Mouse (Mus musculus) erythroblast, embryonic 14.5 days (primary cell): ENCODE results near the gene Itga7. TPM values are rescaled to one million over a fixed set of nuclear protein-coding genes. Genes with fewer than 3 reads are reported as not detected.

Experiments
- H3K27me3 ChIP-seq: 2 replicates; pipeline ENCODE4 v1.6.1; 2012; ENCODE audit warnings: inconsistent platforms; ENCODE audit not compliant: control insufficient read depth
- H3K36me3 ChIP-seq: 2 replicates; pipeline ENCODE4 v1.6.1; 2012; ENCODE audit warnings: mild to moderate bottlenecking, inconsistent platforms; ENCODE audit not compliant: control insufficient read depth
- H3K4me1 ChIP-seq: 2 replicates; pipeline ENCODE4 v1.6.1; 2012; ENCODE audit warnings: inconsistent platforms; ENCODE audit not compliant: control insufficient read depth
- H3K4me3 ChIP-seq: replicated peaks from 2 replicates; pipeline ENCODE3; 2012; ENCODE audit warnings: moderate library complexity, mild to moderate bottlenecking, inconsistent platforms
- H3K9me3 ChIP-seq: 2 replicates; pipeline ENCODE4 v1.6.1; 2012; ENCODE audit warnings: low read length, inconsistent platforms, mixed read lengths; ENCODE audit not compliant: control insufficient read depth
- GATA1 ChIP-seq: IDR thresholded peaks from 2 replicates; pipeline ENCODE4 v1.6.1; 2012; ENCODE audit warnings: low read length, inconsistent platforms, mixed read lengths
- TAL1 ChIP-seq: IDR thresholded peaks from 3 replicates; pipeline ENCODE4 v1.6.1; 2012; ENCODE audit warnings: low read length, inconsistent platforms, mixed read lengths
- polyA plus RNA-seq: library from polyadenylated mRNA; stranded (reverse); fragments of >175 nt; gene quantifications from 2 replicates; pipeline ENCODE4 v1.2.3, GENCODE M21; 2012

The Itga7 gene
- polyA plus RNA-seq, 1 experiment, result not detected

DNA sequence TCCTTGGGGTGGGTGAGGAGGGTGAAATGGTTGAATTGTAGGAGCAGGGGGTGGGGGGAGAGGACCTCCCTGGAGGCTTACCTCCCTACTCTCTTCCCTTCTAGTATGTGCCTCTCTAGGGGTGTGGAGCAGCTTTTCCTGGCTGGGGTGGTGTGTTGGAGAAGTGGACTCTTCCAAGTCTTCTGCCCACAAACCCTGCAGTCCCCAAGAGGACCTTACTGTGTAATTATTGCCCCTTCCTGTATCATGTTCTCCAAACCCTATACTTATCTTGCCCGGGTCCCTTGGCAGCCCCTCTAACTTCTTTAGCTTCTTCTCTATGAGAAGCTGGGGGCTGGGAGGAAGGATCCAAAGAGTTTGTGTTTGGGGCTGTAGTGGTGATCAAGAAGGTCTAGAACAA is 36.8 kb upstream of the Itga7 start:
- Histone ChIP-seq H3K36me3 (no peaks in the 10 kb centered on the region), H3K27me3 (peaks cover 61% of the 10 kb centered on the region), H3K9me3 (peaks cover 2% of the 10 kb centered on the region; the same call in 1 of the 2 replicates), H3K4me3 (no peak overlapping the region), H3K4me1 (peaks cover 2% of the 10 kb centered on the region)
- TF ChIP-seq TAL1 (no peak), GATA1 (no peak)

GRCm38 (mm10) chr10:128897501-128897900 is 36.1 kb upstream of the Itga7 start:
- Histone ChIP-seq H3K4me3 (no peak overlapping the region), H3K36me3 (no peaks in the 10 kb centered on the region), H3K27me3 (peaks cover 54% of the 10 kb centered on the region), H3K9me3 (no peaks in the 10 kb centered on the region), H3K4me1 (peaks cover 2% of the 10 kb centered on the region)
- TF ChIP-seq TAL1 (no peak), GATA1 (no peak)

- Histone ChIP-seq H3K4me3 (no peak overlapping the region), H3K36me3 (no peaks in the 10 kb centered on the region), H3K27me3 (peaks cover 30% of the 10 kb centered on the region), H3K4me1 (peaks cover 2% of the 10 kb centered on the region), H3K9me3 (no peaks in the 10 kb centered on the region)
- no peak for TF ChIP-seq GATA1
- TF ChIP-seq TAL1, result no peak
These were observed 33.7 kb upstream of the Itga7 start for GRCm38 (mm10) chr10:128899759-128900490.

- TF ChIP-seq GATA1 (no peak), TAL1 (no peak)
- Histone ChIP-seq H3K27me3 (peaks cover 22% of the 10 kb centered on the region), H3K36me3 (no peaks in the 10 kb centered on the region), H3K9me3 (no peaks in the 10 kb centered on the region), H3K4me1 (peaks cover 2% of the 10 kb centered on the region), H3K4me3 (no peak within 1 kb of the TSS)
These were observed 32.9 kb upstream of the Itga7 start, which contains the start of gene Cd63 for GRCm38 (mm10) chr10:128900698-128901097. Cd63 (plus strand) TSS chr10:128900989.

DNA sequence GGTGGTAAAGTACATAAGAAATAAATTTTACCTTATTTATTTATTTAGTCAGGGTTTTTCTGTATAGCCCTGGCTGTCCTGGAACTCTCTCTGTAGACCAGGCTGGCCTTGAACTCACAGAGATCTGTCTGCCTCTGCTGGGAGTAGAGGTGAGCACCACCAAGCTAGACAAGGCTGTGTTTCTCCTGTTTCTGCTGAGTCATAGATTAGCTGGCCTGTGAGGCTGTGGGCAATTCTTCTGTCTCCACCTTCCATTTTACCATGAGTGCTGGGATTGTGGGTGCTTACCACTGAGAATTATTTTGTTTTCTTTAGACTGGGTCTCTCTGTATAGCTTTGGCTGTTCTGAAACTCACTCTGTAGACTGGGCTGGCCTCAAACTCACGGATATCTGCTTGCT is 32.2 kb upstream of the Itga7 start:
- TF ChIP-seq TAL1, result no peak
- no peak for TF ChIP-seq GATA1
- Histone ChIP-seq H3K27me3 (peaks cover 17% of the 10 kb centered on the region), H3K4me1 (peaks cover 2% of the 10 kb centered on the region), H3K4me3 (no peak overlapping the region), H3K36me3 (no peaks in the 10 kb centered on the region), H3K9me3 (no peaks in the 10 kb centered on the region)

GRCm38 (mm10) chr10:128902409-128902988 is 31.1 kb upstream of the Itga7 start:
- H3K4me1 ChIP-seq, result peaks cover 2% of the 10 kb centered on the region
- no peaks in the 10 kb centered on the region for H3K36me3 ChIP-seq
- H3K4me3 ChIP-seq, result no peak overlapping the region
- H3K9me3 ChIP-seq, result no peaks in the 10 kb centered on the region
- peaks cover 12% of the 10 kb centered on the region for H3K27me3 ChIP-seq
- TF ChIP-seq GATA1 (no peak), TAL1 (no peak)

DNA sequence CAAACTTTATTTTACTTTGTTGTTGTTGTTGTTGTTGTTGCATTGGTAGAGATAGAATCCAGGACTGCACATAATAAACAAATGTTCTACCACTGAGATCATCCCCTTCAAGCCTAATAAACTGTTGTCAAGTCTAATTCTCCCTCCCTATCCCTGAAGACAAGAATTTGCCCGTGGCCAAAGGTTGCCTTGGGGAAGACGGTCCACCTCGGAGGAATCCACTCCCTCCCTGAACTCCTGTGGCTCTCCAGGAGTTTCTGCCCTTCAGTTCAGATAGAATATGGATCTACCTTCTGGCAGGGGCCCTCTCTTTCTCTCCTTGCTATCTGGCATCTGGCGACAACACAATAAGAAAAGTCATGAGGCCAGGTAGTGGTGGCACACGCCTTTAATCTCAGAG is 28.8 kb upstream of the Itga7 start:
- no peak for TF ChIP-seq TAL1
- TF ChIP-seq GATA1, result no peak
- Histone ChIP-seq H3K9me3 (no peaks in the 10 kb centered on the region; the same call in 1 of the 2 replicates), H3K36me3 (no peaks in the 10 kb centered on the region), H3K4me1 (peaks cover 7% of the 10 kb centered on the region), H3K27me3 (peaks cover 30% of the 10 kb centered on the region), H3K4me3 (no peak overlapping the region)

- H3K4me3 ChIP-seq, result no peak overlapping the region
- peaks cover 58% of the 10 kb centered on the region for H3K27me3 ChIP-seq
- no peaks in the 10 kb centered on the region; the same call in 1 of the 2 replicates for H3K9me3 ChIP-seq
- H3K36me3 ChIP-seq, result no peaks in the 10 kb centered on the region; the same call in 1 of the 2 replicates
- no peak for TF ChIP-seq TAL1
- no peak for TF ChIP-seq GATA1
- peaks cover 6% of the 10 kb centered on the region for H3K4me1 ChIP-seq
These were observed 24.7 kb upstream of the Itga7 start for GRCm38 (mm10) chr10:128908778-128909448.

- Histone ChIP-seq H3K27me3 (peaks cover 58% of the 10 kb centered on the region), H3K36me3 (no peaks in the 10 kb centered on the region; the same call in 1 of the 2 replicates), H3K9me3 (no peaks in the 10 kb centered on the region; the same call in 1 of the 2 replicates), H3K4me3 (peak overlapping the region; percentile 54), H3K4me1 (peaks cover 6% of the 10 kb centered on the region)
- TF ChIP-seq GATA1 (no peak), TAL1 (no peak)
These were observed 24.0 kb upstream of the Itga7 start for GRCm38 (mm10) chr10:128909567-128910028.
